Mouse (Mus musculus) hindlimb bud, embryonic 11.5 days (tissue): ENCODE measurements at regions not wholly inside any gene's neighbourhood (a gene's known extent, or its start where the extent isn't known, plus 50 kb on each side); places are given as distances from the start of the nearest gene placed in this dataset.

Source experiments
- DNase-seq: peaks from one replicate; pipeline ENCODE4 v3.0.0-alpha.2; 2012; ENCODE audit warnings: low read depth, low spot score; ENCODE audit errors: extremely low spot score

DNA sequence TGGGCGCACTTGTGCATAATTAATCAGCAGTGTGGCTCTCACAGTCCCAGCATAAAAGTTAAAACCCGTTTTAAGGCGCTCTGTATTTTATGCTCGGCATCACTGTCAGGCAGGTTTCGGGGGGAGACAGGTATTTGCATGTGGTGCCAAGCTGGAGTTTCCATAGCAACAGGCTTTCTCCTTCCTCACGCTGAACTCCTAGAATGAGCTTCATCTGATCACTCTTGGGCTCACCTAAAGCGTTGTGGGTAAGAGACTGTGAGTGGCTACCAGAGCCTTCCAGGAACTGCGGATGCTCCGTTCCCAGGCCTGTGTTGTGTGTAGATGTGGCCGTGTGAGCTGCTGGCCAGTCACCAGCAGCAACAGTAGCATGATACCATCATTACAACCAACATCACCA lies 161.5 kb downstream of the Ajap1 start:
- no peak for DNase-seq

DNA sequence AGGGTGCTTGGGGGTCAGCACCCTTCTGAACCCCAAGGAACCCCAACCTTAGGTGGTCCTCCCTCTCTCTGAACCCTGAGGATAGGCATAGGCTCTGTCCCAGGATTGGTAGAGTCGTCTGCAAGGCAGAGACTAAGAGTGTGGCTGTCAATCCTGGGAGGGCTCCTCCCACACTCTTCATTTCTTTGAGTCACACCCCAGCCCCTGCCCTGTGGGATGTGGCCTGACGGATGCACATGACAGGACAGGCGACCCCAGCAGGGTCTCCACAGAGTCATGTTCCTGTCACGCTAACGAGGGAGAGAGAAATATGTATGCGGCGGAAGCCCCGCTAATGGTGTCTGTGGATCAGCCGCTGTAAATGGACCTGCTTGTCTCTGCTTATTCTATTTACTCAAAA lies 162.0 kb downstream of the Ajap1 start:
- no peak for DNase-seq

DNA sequence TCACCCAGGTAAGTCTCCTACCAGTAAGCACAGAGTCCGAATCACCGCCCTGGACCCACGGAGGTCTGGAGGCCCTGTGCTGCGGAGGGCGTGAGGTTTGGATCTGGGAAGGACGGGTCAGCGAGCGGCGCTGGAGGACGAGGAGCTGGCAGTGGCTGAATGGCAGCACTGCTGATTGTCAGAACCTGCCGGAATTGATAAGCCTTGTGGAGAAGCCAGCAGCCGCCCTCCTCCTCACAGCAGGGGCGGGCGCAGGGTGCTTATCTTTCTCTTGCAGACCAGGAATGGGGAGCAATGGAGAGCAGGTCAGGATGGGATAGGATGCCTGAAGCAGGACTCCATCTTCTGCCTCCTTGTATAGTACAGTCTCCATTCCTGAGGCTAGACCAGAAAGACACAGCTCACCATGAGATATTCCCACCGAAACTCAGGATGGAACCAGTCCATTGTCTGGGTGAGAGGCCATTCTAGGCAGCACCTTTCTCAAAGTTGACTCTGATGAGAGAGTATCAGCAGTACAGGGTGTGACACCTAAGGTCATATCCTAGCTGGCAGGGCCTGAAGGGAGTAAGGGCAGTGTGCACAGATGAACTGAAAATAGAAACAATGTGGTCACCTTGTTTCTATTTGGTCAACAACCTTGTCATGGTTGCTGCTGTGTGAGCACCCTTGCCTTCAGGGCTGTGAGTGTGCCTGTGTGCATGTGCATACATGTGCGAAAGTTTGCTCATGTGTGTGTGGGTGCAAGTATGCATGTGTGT lies 165.5 kb downstream of the Ajap1 start:
- DNase-seq: no peak

DNA sequence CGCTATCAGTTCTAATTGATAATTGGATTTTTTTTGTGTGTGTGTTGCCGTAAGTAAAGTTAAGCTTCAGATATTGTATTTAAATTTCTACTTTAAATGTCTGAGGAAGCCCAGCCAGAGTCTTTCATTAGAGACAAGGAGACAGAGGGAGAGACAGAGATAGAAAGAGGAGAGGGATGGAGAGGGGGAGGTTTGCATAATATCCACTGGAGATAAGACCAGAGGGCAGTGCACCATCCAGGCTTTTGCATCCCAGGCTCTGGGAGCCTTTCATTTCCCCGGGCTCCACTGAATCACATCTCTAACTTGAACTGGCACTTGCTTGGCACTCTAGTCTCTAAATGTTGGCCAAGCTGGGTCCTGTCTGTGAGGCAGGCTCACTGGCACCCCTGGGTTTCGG lies 166.1 kb downstream of the Ajap1 start:
- no peak for DNase-seq

DNA sequence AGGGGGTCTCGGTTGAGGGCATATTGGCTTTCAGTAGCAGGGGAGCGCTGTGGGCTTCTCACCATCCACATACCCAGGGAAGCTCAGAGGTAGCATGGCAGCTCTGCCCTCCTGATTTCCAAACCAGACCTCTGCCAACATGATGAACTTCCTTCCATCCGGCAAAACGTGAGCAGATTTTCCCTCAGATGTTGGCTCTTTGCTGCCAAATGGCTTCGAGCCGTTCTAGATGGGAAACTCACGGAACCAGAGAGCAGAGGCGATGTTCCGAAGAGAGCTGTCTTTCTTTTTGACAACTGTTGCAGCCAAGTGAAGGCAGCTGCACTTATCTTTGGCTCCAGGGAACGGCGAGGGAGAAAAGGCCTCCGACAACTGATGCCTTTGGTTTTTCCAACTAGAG lies 168.7 kb downstream of the Ajap1 start:
- DNase-seq: no peak

DNA sequence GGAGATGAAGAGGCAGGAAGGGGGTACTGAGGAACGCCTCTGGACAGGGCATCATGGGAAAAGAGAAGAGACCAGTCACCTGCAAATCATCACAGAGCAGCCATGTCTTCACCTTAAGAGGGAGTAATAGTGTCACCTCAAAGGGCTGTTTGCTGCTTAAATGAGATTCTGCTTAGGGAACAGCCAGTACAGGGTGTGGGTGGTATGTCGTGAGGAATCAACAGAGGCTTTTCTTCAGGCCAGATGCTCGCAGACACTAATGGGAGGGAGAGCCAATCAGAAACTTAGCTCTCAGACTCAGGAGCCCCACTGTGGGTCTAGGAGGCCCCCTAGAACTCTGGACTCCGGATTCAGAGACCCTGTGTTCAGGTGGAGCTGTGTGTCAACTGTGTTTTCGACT lies 171.0 kb downstream of the Ajap1 start:
- DNase-seq: no peak

DNA sequence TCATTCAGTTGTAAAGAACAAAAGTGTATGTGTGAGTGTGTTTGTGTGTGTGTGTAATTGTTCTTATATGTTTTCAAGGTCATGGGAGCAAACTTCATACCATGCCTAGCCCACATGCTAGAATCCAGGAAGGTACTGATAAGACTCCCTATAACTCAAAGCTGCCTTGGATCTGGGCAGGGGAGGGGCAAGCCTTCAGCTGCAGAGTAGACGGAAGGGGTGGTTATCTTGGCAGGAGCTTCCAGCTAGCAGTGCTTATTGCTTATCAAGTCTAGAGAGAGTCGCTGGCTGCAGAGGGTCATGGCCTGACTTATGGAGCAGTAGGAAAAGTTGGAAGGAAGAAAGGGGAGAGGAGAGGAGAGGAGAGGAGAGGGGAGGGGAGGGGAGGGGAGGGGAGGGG lies 172.0 kb downstream of the Ajap1 start:
- DNase-seq: no peak

DNA sequence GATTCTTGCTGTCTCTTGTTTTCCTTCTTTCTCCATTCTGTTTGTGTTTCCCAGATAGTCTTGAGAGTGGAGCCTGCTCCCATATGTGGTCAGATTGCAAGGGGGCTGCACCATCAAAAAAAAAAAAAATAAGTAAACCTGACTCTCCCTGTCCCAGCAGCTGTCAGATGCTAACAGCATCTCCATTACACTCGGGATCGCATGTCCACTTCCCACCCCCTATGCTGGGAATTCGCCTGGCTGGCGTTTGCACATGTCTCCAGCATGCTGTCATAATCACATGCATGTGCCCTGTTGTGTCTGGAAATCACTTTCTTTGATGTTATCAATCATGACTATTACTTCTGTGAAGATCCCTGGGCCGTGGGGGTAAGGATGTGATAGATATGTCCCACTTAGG lies 179.1 kb downstream of the Ajap1 start:
- no peak for DNase-seq

DNA sequence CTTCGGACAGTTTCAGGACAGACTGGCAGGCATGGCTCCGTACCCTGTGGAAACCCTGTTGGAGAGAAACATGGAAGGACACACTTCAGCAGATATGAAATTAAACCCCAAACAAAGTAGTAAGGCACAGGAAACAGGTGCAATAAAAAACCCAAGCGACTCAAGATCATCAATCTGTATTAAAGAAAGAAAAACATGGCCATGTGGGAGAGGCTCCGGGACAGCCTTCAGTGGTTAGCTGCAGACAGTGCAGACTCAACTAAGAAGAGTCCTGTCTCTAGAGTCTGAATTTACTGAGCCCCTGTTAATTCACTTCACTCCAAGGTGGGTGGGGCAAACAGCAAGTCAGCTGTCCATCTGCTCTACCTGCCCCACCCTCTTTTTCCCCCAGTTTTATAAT lies 179.8 kb downstream of the Ajap1 start:
- no peak for DNase-seq

DNA sequence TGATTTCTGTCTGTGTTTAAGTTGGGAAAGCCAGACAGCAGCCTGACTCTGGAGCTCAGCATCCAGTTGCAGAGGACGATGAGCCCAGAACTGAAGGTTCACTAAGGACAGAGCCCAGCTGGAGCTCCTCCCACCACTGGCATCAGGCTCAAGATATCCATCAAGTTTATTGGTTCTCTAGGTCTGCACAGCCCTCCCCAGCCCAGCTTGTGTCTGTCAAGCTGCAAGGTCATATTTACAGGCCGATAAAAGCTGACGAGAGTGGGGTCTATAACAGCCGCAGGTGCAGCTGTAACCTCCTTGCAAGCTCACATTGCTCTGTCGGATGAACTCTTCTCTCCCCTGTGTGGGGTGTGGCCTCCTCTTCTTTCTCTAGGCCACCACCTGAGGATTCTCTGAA lies 184.3 kb downstream of the Ajap1 start:
- DNase-seq: no peak

DNA sequence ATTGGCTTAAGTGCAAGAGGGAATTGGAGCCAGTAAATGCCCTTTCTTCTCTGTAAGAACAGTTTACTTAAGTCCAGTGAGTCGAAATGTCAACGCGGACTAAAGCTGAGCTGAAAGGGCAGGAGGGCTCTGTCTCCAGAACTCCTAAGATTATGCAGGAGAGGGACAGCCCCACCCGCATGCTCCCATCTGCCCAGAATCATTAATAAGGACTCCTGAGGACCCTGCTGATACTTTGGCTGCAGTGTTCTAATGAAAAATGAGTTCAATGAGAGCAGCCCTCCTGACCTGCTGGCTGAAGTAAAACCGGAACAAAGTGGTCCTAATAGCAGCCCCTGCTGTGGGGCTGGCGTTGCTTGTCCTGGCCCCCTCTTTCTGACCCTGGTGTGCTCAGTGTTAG lies 187.8 kb downstream of the Ajap1 start:
- DNase-seq: no peak

DNA sequence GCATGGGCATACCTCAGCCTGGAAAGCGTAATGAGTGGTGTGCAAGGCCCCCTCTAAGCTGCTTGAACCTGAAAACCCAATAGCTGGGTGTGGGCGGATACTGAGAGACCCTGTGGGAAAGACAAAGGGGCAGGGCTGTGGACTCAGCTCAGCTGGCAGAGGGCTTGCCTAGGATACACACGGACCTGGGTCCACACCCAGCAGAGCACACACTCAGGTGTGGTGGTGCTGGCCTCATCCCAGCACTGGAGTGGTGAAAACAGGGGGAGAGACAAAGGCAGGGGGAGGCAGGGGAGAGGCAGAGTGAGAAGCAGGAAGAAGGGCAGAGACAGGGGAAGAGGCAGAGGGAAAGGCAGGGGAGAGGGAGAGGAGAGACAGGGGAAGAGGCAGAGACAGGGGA lies 189.5 kb downstream of the Ajap1 start:
- no peak for DNase-seq

DNA sequence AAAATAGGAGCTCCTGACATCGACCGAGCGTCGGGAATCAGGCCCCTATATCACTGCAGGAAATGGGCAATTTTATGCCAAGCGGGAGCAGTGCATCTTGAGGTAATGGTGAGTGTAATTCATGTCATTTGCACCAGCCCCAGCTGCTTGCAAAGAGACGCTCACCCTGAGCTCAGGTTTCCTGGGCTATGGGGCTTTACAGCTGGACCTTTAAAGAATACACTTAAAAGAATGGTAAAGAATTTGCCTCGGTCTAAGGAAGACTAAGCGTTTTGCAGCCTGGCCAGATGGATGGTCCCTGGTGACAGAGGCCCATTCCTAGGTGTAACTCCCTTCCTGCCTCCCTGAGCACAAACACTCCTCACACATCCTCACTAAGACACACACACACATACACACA lies 194.2 kb downstream of the Ajap1 start:
- no peak for DNase-seq

DNA sequence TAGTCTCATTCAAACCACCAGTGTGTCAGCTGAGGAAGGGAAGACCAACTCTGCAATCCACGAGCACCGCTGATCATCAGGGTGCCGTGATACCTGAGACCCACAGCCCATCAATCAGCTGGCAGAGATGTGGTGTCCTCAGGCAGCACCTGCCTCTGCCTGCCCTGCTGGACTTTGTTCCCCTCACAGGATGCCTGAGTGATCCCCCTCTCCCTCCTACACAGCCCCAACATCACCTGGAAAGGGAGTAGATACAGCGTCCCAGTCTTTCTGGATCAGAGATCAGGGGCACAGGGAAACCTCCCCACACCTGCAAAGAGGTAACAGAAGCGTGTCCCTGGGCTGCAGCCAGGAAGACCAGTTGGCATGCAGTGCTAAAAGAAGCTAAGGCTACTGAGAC lies 198.4 kb downstream of the Ajap1 start:
- DNase-seq: no peak

DNA sequence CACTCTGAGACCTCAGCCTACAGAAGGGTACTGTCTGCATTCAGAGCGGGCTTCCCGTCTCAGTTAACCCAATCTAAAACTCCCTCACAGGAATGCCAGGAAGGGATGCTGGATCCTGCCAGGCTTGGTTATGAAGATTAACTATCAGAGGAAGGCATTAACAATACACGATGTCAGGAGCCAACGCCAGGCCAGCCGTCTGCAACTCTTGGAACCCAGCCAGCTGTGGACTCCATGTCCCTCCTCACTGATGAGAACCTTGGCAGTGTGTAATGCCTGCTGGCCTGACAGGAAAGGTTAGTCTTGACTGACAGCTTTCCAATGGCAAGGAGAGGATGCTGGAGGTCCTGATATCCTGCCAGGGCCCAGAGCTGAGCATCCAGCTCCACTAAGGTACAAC lies 206.0 kb downstream of the Ajap1 start:
- no peak for DNase-seq

DNA sequence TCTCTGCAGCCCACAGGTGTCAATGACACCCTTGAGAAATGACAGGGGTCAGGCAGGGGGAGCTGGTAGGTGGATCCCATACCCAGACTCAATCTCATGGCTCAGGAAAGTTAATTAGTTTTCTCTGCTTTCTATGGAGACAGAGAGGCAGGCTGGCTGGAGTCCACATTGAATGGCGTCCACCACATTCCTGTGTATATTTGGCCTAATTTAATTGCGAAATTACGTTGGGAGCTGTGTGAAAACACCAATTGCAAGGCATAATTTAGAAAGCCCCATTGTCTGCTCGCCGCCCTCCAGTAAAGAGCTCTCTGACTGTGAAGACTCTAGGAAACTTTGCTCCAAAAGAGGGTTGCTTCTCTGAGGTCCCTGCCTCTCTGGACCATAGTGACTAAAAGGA lies 211.2 kb downstream of the Ajap1 start:
- no peak for DNase-seq

DNA sequence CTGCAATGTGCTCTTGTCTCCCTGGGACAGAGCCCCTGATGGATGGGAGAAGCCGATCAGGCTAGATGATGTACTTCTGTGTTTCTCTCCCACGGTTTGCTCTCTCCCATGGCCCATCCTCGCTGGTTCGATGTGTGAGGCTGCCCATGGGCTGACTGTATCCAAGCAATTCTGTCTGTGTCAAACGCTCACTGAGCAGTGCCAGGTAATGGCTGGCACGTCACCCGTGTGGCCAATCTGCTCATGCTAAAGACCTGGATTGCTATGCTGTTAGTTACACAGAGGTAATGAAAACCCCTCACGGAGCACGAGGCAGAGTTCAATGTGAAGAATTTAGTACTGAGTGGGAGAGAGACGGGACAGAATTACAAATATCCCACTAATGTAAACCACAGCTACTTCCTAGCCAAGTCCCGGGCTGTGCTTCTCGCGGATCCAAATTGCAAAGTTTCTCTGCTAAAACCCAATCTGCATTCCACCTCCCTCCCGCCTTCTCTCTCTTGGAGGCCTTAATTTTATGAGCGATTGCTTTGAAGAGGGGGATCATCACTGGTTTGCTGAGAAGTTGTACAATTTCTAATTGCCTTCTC lies 219.3 kb downstream of the Ajap1 start:
- DNase-seq: no peak

DNA sequence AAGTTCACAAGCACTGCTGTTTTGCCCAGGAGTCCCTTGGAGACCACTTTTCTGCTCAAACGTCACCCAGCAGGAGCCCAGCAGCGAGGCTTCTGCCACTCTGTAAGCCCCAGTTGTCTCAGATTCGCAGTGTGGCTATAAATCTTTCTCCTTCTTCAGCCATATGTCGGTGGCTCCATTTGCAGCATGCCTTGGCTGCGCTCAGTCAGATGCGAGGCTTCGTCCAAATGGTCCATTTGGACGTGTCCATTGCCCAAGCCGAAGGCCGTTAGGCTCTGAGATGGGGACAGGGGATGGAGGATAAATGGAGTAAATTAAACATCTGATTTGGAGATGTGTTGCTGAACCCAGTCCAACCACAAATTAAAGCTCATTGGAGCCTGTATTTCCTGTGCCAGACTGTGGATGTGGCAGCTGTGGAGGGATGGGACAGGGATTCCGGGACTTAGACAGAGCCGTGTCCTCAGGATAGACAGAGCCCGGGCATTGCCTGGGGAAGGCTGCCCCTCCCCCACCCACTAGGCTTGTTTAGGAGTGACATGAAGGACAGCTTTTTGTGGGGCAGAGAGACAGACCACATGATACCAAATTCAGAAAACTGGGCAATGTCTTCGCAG lies 221.6 kb downstream of the Ajap1 start:
- no peak for DNase-seq

DNA sequence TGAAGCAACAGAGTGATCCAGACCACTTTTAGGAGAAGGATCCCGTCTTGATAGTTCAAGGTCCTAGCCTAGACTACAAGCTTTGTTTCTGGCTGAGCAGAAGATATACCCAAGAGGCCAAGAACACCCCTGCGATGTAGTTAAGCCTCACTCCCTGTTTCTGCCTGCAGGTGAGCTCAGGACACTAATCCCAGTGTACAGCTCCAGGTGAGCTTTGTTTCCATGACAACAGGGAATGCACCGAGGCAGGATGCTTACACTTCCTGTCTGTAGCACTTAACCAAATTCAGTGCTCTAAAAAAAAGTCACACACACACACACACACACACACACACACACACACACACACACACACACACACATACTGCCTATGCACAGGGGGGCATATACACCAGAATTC lies 230.7 kb downstream of the Ajap1 start:
- no peak for DNase-seq

DNA sequence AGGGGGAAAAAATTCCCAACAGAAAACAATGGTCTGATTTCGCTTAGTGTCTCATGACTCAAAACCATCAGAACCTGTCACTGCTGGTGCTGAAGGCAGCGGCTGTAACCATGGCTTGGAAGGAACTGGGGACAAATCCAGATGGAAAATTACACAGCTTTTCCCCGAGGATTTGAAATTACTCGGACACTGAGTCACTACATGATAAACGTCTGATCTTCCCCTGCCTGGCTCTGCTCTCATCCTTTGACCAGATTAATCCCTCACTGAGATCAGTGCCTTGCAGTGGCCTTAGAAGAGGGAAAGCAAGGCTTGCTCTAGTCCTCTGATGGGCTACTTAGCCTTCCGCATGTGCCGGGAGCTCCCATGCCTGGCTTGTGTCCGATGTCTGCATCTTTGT lies 231.3 kb downstream of the Ajap1 start:
- DNase-seq: no peak

DNA sequence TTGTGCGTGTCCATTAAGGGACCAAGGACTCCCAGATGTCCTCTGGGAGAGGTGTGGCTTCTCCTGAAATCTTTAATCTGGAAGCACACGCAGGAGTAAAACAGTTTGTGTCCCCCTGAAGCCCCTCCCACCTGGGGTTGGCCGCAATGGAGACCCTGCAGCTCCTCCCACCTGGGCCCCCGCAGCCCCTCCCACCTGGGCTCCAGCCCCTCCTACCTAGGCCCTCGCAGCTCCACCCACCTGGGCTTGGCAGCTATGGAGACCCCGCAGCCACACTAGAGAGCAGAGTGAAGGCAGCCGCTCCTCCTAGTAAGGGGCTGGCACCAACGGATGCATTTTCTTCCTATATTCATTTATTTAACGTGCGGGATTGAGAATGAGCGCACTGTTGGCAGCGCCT lies 245.9 kb downstream of the Ajap1 start:
- no peak for DNase-seq

DNA sequence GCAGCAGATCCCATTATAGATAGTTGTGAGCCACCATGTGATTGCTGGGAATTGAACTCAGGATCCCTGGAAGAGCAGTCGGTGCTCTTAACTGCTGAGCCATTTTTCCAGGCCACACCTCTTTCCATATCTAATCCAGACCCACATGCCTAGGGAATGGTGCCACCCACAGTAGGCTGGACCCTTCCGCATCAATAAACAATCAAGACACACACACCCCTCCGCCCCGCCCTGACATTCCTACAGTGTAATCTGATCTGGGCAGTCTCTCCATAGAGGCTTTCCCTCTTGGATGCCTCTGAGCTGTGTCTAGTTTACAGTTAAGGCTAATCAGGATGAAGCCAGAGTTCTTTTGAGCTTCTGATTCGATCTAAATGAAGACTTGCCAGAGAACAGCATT lies 248.8 kb downstream of the Ajap1 start:
- DNase-seq: no peak

DNA sequence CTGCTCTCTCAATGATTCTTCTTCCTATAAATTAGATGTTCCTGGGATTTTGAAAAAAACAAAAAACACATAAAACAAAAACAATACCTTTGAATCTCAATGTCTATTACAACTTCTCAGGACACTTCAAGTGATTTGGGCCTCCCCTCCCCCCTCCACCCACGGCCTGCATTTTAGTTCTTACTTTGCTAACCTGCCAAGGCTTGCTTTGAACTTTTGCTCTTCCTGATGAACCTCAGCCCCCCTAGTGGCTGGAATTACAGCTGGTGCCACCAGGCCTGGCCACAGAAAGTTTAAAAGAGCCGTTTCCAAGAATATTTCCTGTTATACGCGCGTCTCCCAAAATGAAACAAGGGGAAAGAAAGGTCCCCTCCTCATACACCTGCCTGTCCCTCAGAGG lies 253.4 kb downstream of the Ajap1 start:
- no peak for DNase-seq
